Mouse (Mus musculus): ENCODE results near the gene Bpifb3. TPM values are rescaled to one million over a fixed set of nuclear protein-coding genes. Genes with fewer than 3 reads are reported as not detected.

Gene Bpifb3
- polyA plus RNA-seq (2012; ENCODE audit: insufficient read depth, insufficient read length, low replicate concordance, missing spikeins), result not detected in 2 replicates

GRCm38 (mm10) chr2:153917930-153918329 is at the start of gene Bpifb3:
TSS of gene Bpifb3 (plus strand) at chr2:153918230.
- H3K4me3 ChIP-seq (ENCODE audit: insufficient read depth, low read depth, low read length), result no peak within 1 kb of the TSS
- H3K4me1 ChIP-seq (ENCODE audit: control insufficient read depth, insufficient read depth, low read length), result 0 out of 2 replicates have a peak, but pooled peaks cover 3% of the 10 kb centered on the region
- TF ChIP-seq POLR2A (IDR thresholded peaks at IDR 0.05; ENCODE audit: insufficient read depth, low read depth, low read length) (no peak), CTCF (IDR thresholded peaks at IDR 0.05; ENCODE audit: insufficient read depth, low read depth, low read length) (no peak)
- H3K27ac ChIP-seq (ENCODE audit: insufficient read depth, low read depth, low read length), result no peak within 1 kb of the TSS
- WGBS, result 67% methylated on average over 8 of the region's 8 CpGs

GRCm38 (mm10) chr2:153870984-153871383 is 47.0 kb upstream of the Bpifb3 start, which contains the start of gene Sun5:
TSS of gene Sun5 (minus strand) at chr2:153871084.
- no peak within 1 kb of the TSS for H3K4me3 ChIP-seq (ENCODE audit: insufficient read depth, low read depth, low read length)
- no peak for TF ChIP-seq CTCF (IDR thresholded peaks at IDR 0.05; ENCODE audit: insufficient read depth, low read depth, low read length)
- no peak for TF ChIP-seq POLR2A (IDR thresholded peaks at IDR 0.05; ENCODE audit: insufficient read depth, low read depth, low read length)
- no peak within 1 kb of the TSS for H3K27ac ChIP-seq (ENCODE audit: insufficient read depth, low read depth, low read length)
- peaks cover 3% of the 10 kb centered on the region; the same call in 1 of the 2 replicates for H3K4me1 ChIP-seq (ENCODE audit: control insufficient read depth, insufficient read depth, low read length)
- 87% methylated on average over 4 of the region's 4 CpGs for WGBS

- 84% methylated on average over 9 of the region's 9 CpGs for WGBS
- TF ChIP-seq CTCF (IDR thresholded peaks at IDR 0.05; ENCODE audit: insufficient read depth, low read depth, low read length) (no peak), POLR2A (IDR thresholded peaks at IDR 0.05; ENCODE audit: insufficient read depth, low read depth, low read length) (no peak)
- H3K4me3 ChIP-seq (ENCODE audit: insufficient read depth, low read depth, low read length), result no peak within 1 kb of the TSS
- no peak within 1 kb of the TSS for H3K27ac ChIP-seq (ENCODE audit: insufficient read depth, low read depth, low read length)
- peaks cover 3% of the 10 kb centered on the region; the same call in 1 of the 2 replicates for H3K4me1 ChIP-seq (ENCODE audit: control insufficient read depth, insufficient read depth, low read length)
These were observed 43.3 kb upstream of the Bpifb3 start, which contains the start of gene Bpifb2 for GRCm38 (mm10) chr2:153874745-153875144. TSS of gene Bpifb2 (plus strand) at chr2:153875045.

- TF ChIP-seq CTCF (IDR thresholded peaks at IDR 0.05; ENCODE audit: insufficient read depth, low read depth, low read length) (no peak), POLR2A (IDR thresholded peaks at IDR 0.05; ENCODE audit: insufficient read depth, low read depth, low read length) (no peak)
- H3K4me1 ChIP-seq (ENCODE audit: control insufficient read depth, insufficient read depth, low read length), result no peaks in the 10 kb centered on the region
- H3K4me3 ChIP-seq (ENCODE audit: insufficient read depth, low read depth, low read length), result no peak overlapping the region
- 80% methylated on average over 5 of the region's 5 CpGs for WGBS
- H3K27ac ChIP-seq (ENCODE audit: insufficient read depth, low read depth, low read length), result no peak overlapping the region
These were observed 18.9 kb upstream of the Bpifb3 start for GRCm38 (mm10) chr2:153899111-153899510.

GRCm38 (mm10) chr2:153900088-153900487 is 17.9 kb upstream of the Bpifb3 start, which contains the start of gene Bpifb6:
TSS of gene Bpifb6 (plus strand) at chr2:153900388.
- no peak within 1 kb of the TSS for H3K27ac ChIP-seq (ENCODE audit: insufficient read depth, low read depth, low read length)
- WGBS, result 47% methylated on average over 4 of the region's 4 CpGs
- H3K4me3 ChIP-seq (ENCODE audit: insufficient read depth, low read depth, low read length), result no peak within 1 kb of the TSS
- TF ChIP-seq CTCF (IDR thresholded peaks at IDR 0.05; ENCODE audit: insufficient read depth, low read depth, low read length) (no peak), POLR2A (IDR thresholded peaks at IDR 0.05; ENCODE audit: insufficient read depth, low read depth, low read length) (no peak)
- H3K4me1 ChIP-seq (ENCODE audit: control insufficient read depth, insufficient read depth, low read length), result no peaks in the 10 kb centered on the region

- 72% methylated on average over 6 of the region's 6 CpGs for WGBS
- no peak overlapping the region for H3K27ac ChIP-seq (ENCODE audit: insufficient read depth, low read depth, low read length)
- no peaks in the 10 kb centered on the region for H3K4me1 ChIP-seq (ENCODE audit: control insufficient read depth, insufficient read depth, low read length)
- no peak for TF ChIP-seq POLR2A (IDR thresholded peaks at IDR 0.05; ENCODE audit: insufficient read depth, low read depth, low read length)
- TF ChIP-seq CTCF (IDR thresholded peaks at IDR 0.05; ENCODE audit: insufficient read depth, low read depth, low read length), result no peak
- H3K4me3 ChIP-seq (ENCODE audit: insufficient read depth, low read depth, low read length), result no peak overlapping the region
These were observed 15.3 kb upstream of the Bpifb3 start for GRCm38 (mm10) chr2:153902726-153903125.

- no peak overlapping the region for H3K27ac ChIP-seq (ENCODE audit: insufficient read depth, low read depth, low read length)
- H3K4me1 ChIP-seq (ENCODE audit: control insufficient read depth, insufficient read depth, low read length), result no peaks in the 10 kb centered on the region
- WGBS, result 90% methylated on average over 4 of the region's 4 CpGs
- no peak overlapping the region for H3K4me3 ChIP-seq (ENCODE audit: insufficient read depth, low read depth, low read length)
- TF ChIP-seq CTCF (IDR thresholded peaks at IDR 0.05; ENCODE audit: insufficient read depth, low read depth, low read length) (no peak), POLR2A (IDR thresholded peaks at IDR 0.05; ENCODE audit: insufficient read depth, low read depth, low read length) (no peak)
These were observed 11.4 kb upstream of the Bpifb3 start for GRCm38 (mm10) chr2:153906626-153907025.

GRCm38 (mm10) chr2:153914151-153914550 is 3.9 kb upstream of the Bpifb3 start:
- no peaks in the 10 kb centered on the region for H3K4me1 ChIP-seq (ENCODE audit: control insufficient read depth, insufficient read depth, low read length)
- 29% methylated on average over 5 of the region's 5 CpGs for WGBS
- TF ChIP-seq POLR2A (IDR thresholded peaks at IDR 0.05; ENCODE audit: insufficient read depth, low read depth, low read length), result no peak
- TF ChIP-seq CTCF (IDR thresholded peaks at IDR 0.05; ENCODE audit: insufficient read depth, low read depth, low read length), result no peak
- H3K4me3 ChIP-seq (ENCODE audit: insufficient read depth, low read depth, low read length), result no peak overlapping the region
- H3K27ac ChIP-seq (ENCODE audit: insufficient read depth, low read depth, low read length), result no peak overlapping the region

GRCm38 (mm10) chr2:153921246-153921645 is 3.2 kb downstream of the Bpifb3 start:
- Histone ChIP-seq H3K27ac (ENCODE audit: insufficient read depth, low read depth, low read length) (no peak overlapping the region), H3K4me1 (ENCODE audit: control insufficient read depth, insufficient read depth, low read length) (0 out of 2 replicates have a peak, but pooled peaks cover 3% of the 10 kb centered on the region), H3K4me3 (ENCODE audit: insufficient read depth, low read depth, low read length) (no peak overlapping the region)
- TF ChIP-seq POLR2A (IDR thresholded peaks at IDR 0.05; ENCODE audit: insufficient read depth, low read depth, low read length), result no peak
- no peak for TF ChIP-seq CTCF (IDR thresholded peaks at IDR 0.05; ENCODE audit: insufficient read depth, low read depth, low read length)
- 68% methylated on average over 6 of the region's 6 CpGs for WGBS
